Mouse (Mus musculus): ENCODE measurements around the gene Ctsc.

DNA sequence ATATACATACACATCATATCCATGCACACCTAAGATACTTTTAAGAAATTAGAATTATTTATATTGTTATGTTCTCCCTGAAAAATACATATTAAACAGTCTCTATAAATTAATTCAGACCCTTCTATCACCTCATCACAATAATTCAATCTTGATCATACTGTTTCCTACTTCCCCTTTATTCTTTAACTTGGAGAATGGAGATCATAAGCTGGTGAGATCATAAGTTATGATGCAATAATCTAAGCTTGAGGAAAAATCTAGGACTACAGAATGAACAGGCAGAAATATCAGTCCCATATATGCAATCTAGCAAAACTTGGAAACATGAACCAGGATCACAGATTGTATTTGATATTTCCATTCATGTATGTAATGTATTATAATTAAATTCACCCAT lies 49.6 kb downstream of the Ctsc start:
- TF ChIP-seq CTCF (IDR thresholded peaks at IDR 0.05; ENCODE audit: low read depth, low read length) (no peak), POLR2A (IDR thresholded peaks at IDR 0.05; ENCODE audit: borderline replicate concordance, low read depth, low read length) (no peak)

Measured in bone marrow macrophage, adult 2 months (primary cell).